8 mouse cellular contexts compared by ENCODE assay signal in genomic region chr6:120001718-120002117, GRCm38 (mm10). TPM values are rescaled to one million over a fixed set of nuclear protein-coding genes. Genes with fewer than 3 reads are reported as not detected.
DNase-seq lines count a peak whose midpoint lies in the region; ATAC-seq and TF ChIP-seq lines count a peak whose summit lies in the region.

No protein-coding gene starts in this region.

- no peak for ATAC-seq in liver, embryonic 11.5 days (replicated peaks; ENCODE audit: low FRiP score)

- no peak for TF ChIP-seq POLR2A in liver, adult 2 months (IDR thresholded peaks at IDR 0.05; ENCODE audit: extremely low read depth, insufficient read depth, low read length)
- no peak for TF ChIP-seq POLR2A in brain, embryonic 14.5 days (IDR thresholded peaks at IDR 0.05; ENCODE audit: borderline replicate concordance, extremely low read depth, insufficient read depth, insufficient read length, poor library complexity, severe bottlenecking)

- no peaks in the 10 kb centered on the region for H3K4me1 ChIP-seq in liver, adult 2 months (ENCODE audit: control insufficient read depth, insufficient read depth, low read length)
- H3K4me1 ChIP-seq in liver, embryonic 11.5 days (replicated peaks; ENCODE audit: control insufficient read depth, insufficient read depth, low read length) = no peaks in the 10 kb centered on the region

- peak; percentile 18 to 76 for DNase-seq in cerebellum, postnatal 10 days
- no peak for DNase-seq in cerebellum, adult 18-20 months
- DNase-seq in liver, adult 2 months (ENCODE audit: extremely low read depth, low read depth, low spot score) = peak; percentile 61
- no peak for DNase-seq in liver, embryonic 11.5 days (ENCODE audit: low spot score)
- peak; percentile 65 for DNase-seq in brain, embryonic 14.5 days (ENCODE audit: low read depth)
- DNase-seq in lung, postnatal 25 days (ENCODE audit: low spot score) = peak; percentile 66
- no peak for DNase-seq in right cerebral cortex, postnatal 36 days (ENCODE audit: low spot score in 2 of 2)
- no peak for DNase-seq in frontal cortex, postnatal 36 days (ENCODE audit: low spot score in 2 of 2)

- peak; percentile 50 for TF ChIP-seq CTCF in liver, adult 2 months (IDR thresholded peaks at IDR 0.05; ENCODE audit: low read depth, low read length)
- peak; percentile 54; the same call in 1 of the 2 replicates for TF ChIP-seq CTCF in brain, embryonic 14.5 days (IDR thresholded peaks at IDR 0.05; ENCODE audit: borderline replicate concordance, extremely low read depth, insufficient read depth, insufficient read length)

- H3K79me2 ChIP-seq in liver, adult 2 months (ENCODE audit: control insufficient read depth, insufficient read depth, low read length) = no peaks in the 10 kb centered on the region; the same call in 1 of the 2 replicates

- H3K9me3 ChIP-seq in liver, embryonic 11.5 days (ENCODE audit: control insufficient read depth, low read length) = no peaks in the 10 kb centered on the region

- no peak overlapping the region for H3K9ac ChIP-seq in liver, adult 2 months (ENCODE audit: low read depth, low read length)
- no peak overlapping the region for H3K9ac ChIP-seq in liver, embryonic 11.5 days (ENCODE audit: low read depth, low read length)

- H3K27me3 ChIP-seq in liver, adult 2 months (ENCODE audit: control insufficient read depth, insufficient read depth, low read length) = no peaks in the 10 kb centered on the region
- no peaks in the 10 kb centered on the region for H3K27me3 ChIP-seq in liver, embryonic 11.5 days (replicated peaks; ENCODE audit: control insufficient read depth, insufficient read depth, low read length)

- H3K4me2 ChIP-seq in liver, embryonic 11.5 days = no peak overlapping the region

- peaks cover 16% of the 10 kb centered on the region for H3K36me3 ChIP-seq in liver, adult 2 months (ENCODE audit: control insufficient read depth, insufficient read depth, low read length)
- H3K36me3 ChIP-seq in liver, embryonic 11.5 days (ENCODE audit: control insufficient read depth, insufficient read depth, low read length) = peaks cover 8% of the 10 kb centered on the region; the same call in 1 of the 2 replicates

- no peak overlapping the region for H3K27ac ChIP-seq in liver, adult 2 months (replicated peaks; ENCODE audit: insufficient read depth, low read depth, low read length)
- no peak overlapping the region for H3K27ac ChIP-seq in liver, embryonic 11.5 days (ENCODE audit: low read depth, low read length)

- no peak overlapping the region for H3K4me3 ChIP-seq in liver, adult 2 months (ENCODE audit: insufficient read depth, low read depth, low read length)
- H3K4me3 ChIP-seq in liver, embryonic 11.5 days (ENCODE audit: low read depth, low read length) = no peak overlapping the region

RNA-seq across cellular contexts. Expression of gene Wnk1, which starts 36.8 kb away (rescaled TPM):
- 62.0 and 72.5 TPM in 2 replicates for total RNA-seq in liver, adult 2 months (2014; rRNA removed)
- polyA plus RNA-seq in liver, adult 2 months (2012; rRNA removed) = 27.0 and 31.7 TPM in 2 replicates
- 46.6 and 55.2 TPM in 2 replicates for polyA plus RNA-seq in liver, embryonic 11.5 days (2014; fragmentation: Nextera tagmentation; extraction: Ambion mirVana)
- 113 and 135 TPM in 2 replicates for polyA plus RNA-seq in brain, embryonic 14.5 days (2012; rRNA removed)

Comparison
In these comparisons a context has a peak if more than half of its experiments do, and no peak if none do; other contexts are left out.
1. DNase-seq: peak in cerebellum, postnatal 10 days (2 of 2), liver, adult 2 months (single experiment), brain, embryonic 14.5 days (single experiment) and lung, postnatal 25 days (single experiment); none in cerebellum, adult 18-20 months (0 of 2), liver, embryonic 11.5 days (single experiment), right cerebral cortex, postnatal 36 days (0 of 2) and frontal cortex, postnatal 36 days (0 of 2).